Mouse (Mus musculus) CH12.LX (cell line): Measurements from ENCODE around the gene Lrp6. TPM values are rescaled to one million over a fixed set of nuclear protein-coding genes. Genes with fewer than 3 reads are reported as not detected.

Source experiments
- DNase-seq: peaks from one replicate; pipeline ENCODE4 v3.0.0-alpha.2; 2013; ENCODE audit errors: extremely low read depth
- H3K27ac ChIP-seq: 2 replicates; pipeline ENCODE4 v1.5.1; 2012; ENCODE audit warnings: low read depth, mild to moderate bottlenecking, control low read depth, moderate library complexity; ENCODE audit not compliant: insufficient read depth
- H3K27me3 ChIP-seq: replicated peaks from 2 replicates; pipeline ENCODE3; 2012; ENCODE audit warnings: inconsistent platforms
- H3K36me3 ChIP-seq, 2 experiments: replicated peaks in 1 of 2; 2 replicates each; pipeline versions ENCODE3 to v1.6.1; 2012; ENCODE audit warnings: inconsistent platforms in 1 of 2, low read length in 1 of 2, mild to moderate bottlenecking in 1 of 2, mixed read lengths in 1 of 2, moderate library complexity in 1 of 2; ENCODE audit not compliant: control insufficient read depth in 1 of 2, insufficient read depth in 1 of 2
- H3K4me1 ChIP-seq, 2 experiments: 2 replicates each; pipeline ENCODE4 v1.6.1; 2012; ENCODE audit warnings: inconsistent platforms in 1 of 2, moderate library complexity in 1 of 2; ENCODE audit not compliant: insufficient read depth in 2 of 2, control insufficient read depth in 1 of 2
- H3K4me2 ChIP-seq: 2 replicates; pipeline ENCODE4 v1.6.1; 2012; ENCODE audit warnings: low read depth, mild to moderate bottlenecking, control low read depth; ENCODE audit not compliant: poor library complexity, insufficient read depth, severe bottlenecking
- H3K4me3 ChIP-seq, 3 experiments: fragments of 150-350 bp in 1 of 3; sonication (generic) in 1 of 3; replicated peaks in 1 of 3; 2 replicates each; pipeline versions ENCODE3 to v1.5.1; 2011 to 2012; ENCODE audit warnings: low read depth in 2 of 3, low read length in 2 of 3, mild to moderate bottlenecking in 2 of 3, moderate library complexity in 2 of 3, control low read depth in 1 of 3, improper control_type of control experiment in 1 of 3, inconsistent platforms in 1 of 3, mixed read lengths in 1 of 3; ENCODE audit not compliant: poor library complexity in 1 of 3
- H3K79me2 ChIP-seq: replicated peaks from 2 replicates; pipeline ENCODE4 v1.6.1; 2012; ENCODE audit warnings: mild to moderate bottlenecking, moderate library complexity; ENCODE audit not compliant: control insufficient read depth, poor library complexity, insufficient read depth, severe bottlenecking; ENCODE audit errors: extremely low read depth
- H3K9ac ChIP-seq: 2 replicates; pipeline ENCODE4 v1.6.1; 2012; ENCODE audit warnings: low read depth, mild to moderate bottlenecking, control low read depth, moderate library complexity; ENCODE audit not compliant: insufficient read depth
- H3K9me3 ChIP-seq: replicated peaks from 2 replicates; pipeline ENCODE3; 2012; ENCODE audit warnings: low read length, inconsistent platforms, mixed read lengths
- BHLHE40 ChIP-seq: IDR thresholded peaks from 2 replicates; pipeline ENCODE4 v1.6.1; 2011; ENCODE audit warnings: mild to moderate bottlenecking, low read depth, low read length, improper control_type of control experiment
- CHD1 ChIP-seq: IDR thresholded peaks from 2 replicates; pipeline ENCODE4 v1.6.1; 2012; ENCODE audit warnings: low read depth, low read length, improper control_type of control experiment, inconsistent platforms
- CHD2 ChIP-seq: IDR thresholded peaks from 2 replicates; pipeline ENCODE4 v1.6.1; 2011; ENCODE audit warnings: low read length, improper control_type of control experiment
- E2F4 ChIP-seq: IDR thresholded peaks from 2 replicates; pipeline ENCODE4 v1.6.1; 2011; ENCODE audit warnings: low read depth, low read length, improper control_type of control experiment; ENCODE audit not compliant: insufficient replicate concordance
- ELF1 ChIP-seq: IDR thresholded peaks from 2 replicates; pipeline ENCODE4 v1.6.1; 2014; ENCODE audit warnings: low read depth, mild to moderate bottlenecking, inconsistent platforms, low read length, improper control_type of control experiment
- ETS1 ChIP-seq: conservative IDR thresholded peaks from 2 replicates; pipeline ENCODE4 v1.6.1; 2012; ENCODE audit warnings: low read depth, mild to moderate bottlenecking, inconsistent platforms, low read length, improper control_type of control experiment, moderate library complexity
- GABPA ChIP-seq: IDR thresholded peaks from 2 replicates; pipeline ENCODE4 v1.6.1; 2012; ENCODE audit warnings: low read depth, low read length, improper control_type of control experiment, inconsistent platforms; ENCODE audit not compliant: insufficient replicate concordance
- JUN ChIP-seq: IDR thresholded peaks from 2 replicates; pipeline ENCODE4 v1.6.1; 2011; ENCODE audit warnings: low read depth, mild to moderate bottlenecking, low read length, improper control_type of control experiment, moderate library complexity; ENCODE audit not compliant: insufficient read depth
- KAT2A ChIP-seq: IDR thresholded peaks from 2 replicates; pipeline ENCODE4 v1.6.1; 2012; ENCODE audit warnings: low read length, improper control_type of control experiment, inconsistent platforms; ENCODE audit not compliant: insufficient replicate concordance
- MAX ChIP-seq: IDR thresholded peaks from 2 replicates; pipeline ENCODE4 v1.6.1; 2011; ENCODE audit warnings: low read length, improper control_type of control experiment
- MAZ ChIP-seq: IDR thresholded peaks from 2 replicates; pipeline ENCODE4 v1.6.1; 2012; ENCODE audit warnings: low read depth, mild to moderate bottlenecking, inconsistent platforms, low read length, improper control_type of control experiment, moderate library complexity
- MXI1 ChIP-seq: IDR thresholded peaks from 2 replicates; pipeline ENCODE4 v1.6.1; 2011; ENCODE audit warnings: mild to moderate bottlenecking, low read depth, low read length, improper control_type of control experiment
- NELFE ChIP-seq: IDR thresholded peaks from 2 replicates; pipeline ENCODE4 v1.6.1; 2011; ENCODE audit warnings: low read depth, low read length, improper control_type of control experiment
- PAX5 ChIP-seq: IDR thresholded peaks from 2 replicates; pipeline ENCODE4 v1.6.1; 2012; ENCODE audit warnings: low read length, inconsistent platforms, mixed read lengths
- POLR2A ChIP-seq: IDR thresholded peaks from 2 replicates; pipeline ENCODE4 v1.6.1; 2011; ENCODE audit warnings: low read depth, mild to moderate bottlenecking, improper control_type of control experiment, low read length
- POLR2AphosphoS2 ChIP-seq: IDR thresholded peaks from 2 replicates; pipeline ENCODE4 v1.6.1; 2011; ENCODE audit warnings: low read depth, low read length, improper control_type of control experiment
- RAD21 ChIP-seq: IDR thresholded peaks from 2 replicates; pipeline ENCODE4 v1.6.1; 2011; ENCODE audit warnings: low read depth, mild to moderate bottlenecking, low read length, improper control_type of control experiment, moderate library complexity
- RCOR1 ChIP-seq: conservative IDR thresholded peaks from 2 replicates; pipeline ENCODE4 v1.6.1; 2012; ENCODE audit warnings: low read depth, mild to moderate bottlenecking, inconsistent platforms, low read length, improper control_type of control experiment
- SIN3A ChIP-seq: IDR thresholded peaks from 2 replicates; pipeline ENCODE4 v1.6.1; 2012; ENCODE audit warnings: low read length, improper control_type of control experiment, inconsistent platforms
- UBTF ChIP-seq: IDR thresholded peaks from 2 replicates; pipeline ENCODE4 v1.6.1; 2012; ENCODE audit warnings: low read depth, mild to moderate bottlenecking, inconsistent platforms, low read length, improper control_type of control experiment, moderate library complexity
- USF2 ChIP-seq: conservative IDR thresholded peaks from 2 replicates; pipeline ENCODE4 v1.6.1; 2011; ENCODE audit warnings: low read depth, low read length, improper control_type of control experiment
- ZC3H11A ChIP-seq: IDR thresholded peaks from 2 replicates; pipeline ENCODE4 v1.6.1; 2012; ENCODE audit warnings: low read depth, mild to moderate bottlenecking, inconsistent platforms, low read length, improper control_type of control experiment
- ZKSCAN1 ChIP-seq: IDR thresholded peaks from 2 replicates; pipeline ENCODE4 v1.6.1; 2012; ENCODE audit warnings: low read depth, inconsistent platforms, low read length, improper control_type of control experiment, borderline replicate concordance
- ZNF384 ChIP-seq: IDR thresholded peaks from 2 replicates; pipeline ENCODE4 v1.6.1; 2012; ENCODE audit warnings: low read depth, low read length, improper control_type of control experiment, inconsistent platforms
- dilution Hi-C: fragments of 300-500 bp; cut with MboI; formaldehyde crosslinking; loops from 2 replicates; pipeline ENCODE4 v1.14.3; 2020; ENCODE audit warnings: low sequenced_read_pairs; ENCODE audit not compliant: extremely low pct_unique_long_range_greater_than_20kb, extremely low pct_ligation_motif_present
- in situ Hi-C: fragments of 300-500 bp; cut with MboI; formaldehyde crosslinking; loops from 3 replicates; pipeline ENCODE4 v1.14.3; 2019; ENCODE audit warnings: low sequenced_read_pairs, low pct_ligation_motif_present, low pct_unique_long_range_greater_than_20kb, mixed read lengths
- polyA plus RNA-seq: library from polyadenylated mRNA; unstranded; fragments of >175 nt; gene quantifications from 2 replicates; pipeline ENCODE4 v1.2.1, GENCODE M21; 2012; ENCODE audit warnings: low read depth; ENCODE audit not compliant: insufficient read length
- total RNA-seq, 2 experiments: library from RNA; depleted of rRNA; stranded (reverse); fragments of 300-350 nt in 1 of 2; fragments of >200 nt in 1 of 2; gene quantifications; 2 replicates each; pipeline ENCODE4 v1.2.3; 2012 to 2014

The Lrp6 gene
- total and polyA plus RNA-seq, 3 experiments, result 12.4 to 15.6 (median 13.3) TPM

GRCm38 (mm10) chr6:134584616-134585015 is 17.9 kb upstream of the Lrp6 start:
- Histone ChIP-seq H3K27me3 (peaks cover 3% of the 10 kb centered on the region), H3K4me1 (no peaks in the 10 kb centered on the region), H3K27ac (no peak overlapping the region), H3K36me3 (no peaks in the 10 kb centered on the region), H3K9me3 (no peaks in the 10 kb centered on the region), H3K79me2 (no peaks in the 10 kb centered on the region), H3K4me2 (no peak overlapping the region), H3K9ac (no peak overlapping the region), H3K4me3 (no peak overlapping the region)
- TF ChIP-seq E2F4 (no peak), CHD2 (no peak), ZC3H11A (no peak), MAX (no peak), PAX5 (no peak), NELFE (no peak), UBTF (no peak), RAD21 (no peak), ETS1 (no peak), ZKSCAN1 (no peak), BHLHE40 (no peak), RCOR1 (no peak)
- dilution Hi-C loops (no loop called here), in situ Hi-C loops (no loop called here)
- no peak for DNase-seq

- Histone ChIP-seq H3K4me3 (no peak overlapping the region), H3K9me3 (no peaks in the 10 kb centered on the region), H3K36me3 (no peaks in the 10 kb centered on the region), H3K4me2 (no peak overlapping the region), H3K27ac (no peak overlapping the region), H3K79me2 (no peaks in the 10 kb centered on the region), H3K9ac (no peak overlapping the region), H3K27me3 (peaks cover 3% of the 10 kb centered on the region), H3K4me1 (peaks cover 0 to 9% of the 10 kb centered on the region in 2 experiments; a peak in 2 of 4 replicates)
- dilution Hi-C loops, result no loop called here
- in situ Hi-C loops, result no loop called here
- DNase-seq, result no peak
- no peak for TF ChIP-seq UBTF
- TF ChIP-seq PAX5, result no peak
- TF ChIP-seq CHD1, result no peak
- no peak for TF ChIP-seq E2F4
- no peak for TF ChIP-seq MXI1
- TF ChIP-seq ZC3H11A, result no peak
- no peak for TF ChIP-seq CHD2
- TF ChIP-seq ZKSCAN1, result no peak
- no peak for TF ChIP-seq KAT2A
- no peak for TF ChIP-seq ZNF384
- no peak for TF ChIP-seq USF2
- no peak for TF ChIP-seq JUN
- TF ChIP-seq POLR2A, result no peak
- TF ChIP-seq ELF1, result no peak
- TF ChIP-seq RAD21, result no peak
- no peak for TF ChIP-seq GABPA
- TF ChIP-seq NELFE, result no peak
- no peak for TF ChIP-seq POLR2AphosphoS2
- no peak for TF ChIP-seq MAZ
- TF ChIP-seq SIN3A, result no peak
Measured at GRCm38 (mm10) chr6:134582110-134582509, 15.3 kb upstream of the Lrp6 start.
